Mouse (Mus musculus): Measurements from ENCODE around the gene Apol8. TPM values are rescaled to one million over a fixed set of nuclear protein-coding genes. Genes with fewer than 3 reads are reported as not detected.
"Not testable (repeated sequence)": the region's sequence is repeated elsewhere in the genome, so short reads cannot be mapped to it uniquely, and the experiment has no call there.

Apol8 gene
- polyA plus RNA-seq, 1 experiment from 2014 or later, result 0.08 TPM

DNA sequence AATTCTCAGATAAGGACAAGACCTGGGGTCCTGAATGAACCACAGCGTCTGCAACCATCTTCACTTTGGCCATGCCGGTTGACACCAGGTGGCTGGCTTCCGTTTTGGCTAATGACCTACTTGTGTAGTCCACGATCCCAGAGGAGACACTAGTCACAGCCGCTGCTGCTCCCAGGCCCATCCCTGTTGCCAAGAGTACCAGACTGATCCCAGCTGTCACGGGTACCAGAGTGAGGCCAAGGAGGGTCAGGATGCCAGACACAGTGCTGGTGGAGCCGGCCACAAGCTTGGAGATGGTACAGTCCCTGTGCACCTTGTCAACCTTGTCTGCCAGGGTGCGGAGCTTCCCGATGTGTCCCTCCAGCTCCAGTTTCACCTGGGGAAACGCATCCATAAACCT is 7.1 kb downstream of the Apol8 start:
- no peak overlapping the region for H3K9ac ChIP-seq
- no peak overlapping the region for H3K4me2 ChIP-seq (replicated peaks)
- no peak overlapping the region for H3K27ac ChIP-seq (replicated peaks)
- H3K9me3 ChIP-seq (replicated peaks), result no peaks in the 10 kb centered on the region
- 89% methylated on average over 10 of the region's 10 CpGs for WGBS
- no peaks in the 10 kb centered on the region for H3K36me3 ChIP-seq
- H3K4me1 ChIP-seq, result no peaks in the 10 kb centered on the region
- H3K27me3 ChIP-seq, result no peaks in the 10 kb centered on the region
- no peak for ATAC-seq (ENCODE audit: insufficient number of reproducible peaks, low FRiP score, low TSS enrichment, low read depth)
- H3K4me3 ChIP-seq (replicated peaks), result no peak overlapping the region

DNA sequence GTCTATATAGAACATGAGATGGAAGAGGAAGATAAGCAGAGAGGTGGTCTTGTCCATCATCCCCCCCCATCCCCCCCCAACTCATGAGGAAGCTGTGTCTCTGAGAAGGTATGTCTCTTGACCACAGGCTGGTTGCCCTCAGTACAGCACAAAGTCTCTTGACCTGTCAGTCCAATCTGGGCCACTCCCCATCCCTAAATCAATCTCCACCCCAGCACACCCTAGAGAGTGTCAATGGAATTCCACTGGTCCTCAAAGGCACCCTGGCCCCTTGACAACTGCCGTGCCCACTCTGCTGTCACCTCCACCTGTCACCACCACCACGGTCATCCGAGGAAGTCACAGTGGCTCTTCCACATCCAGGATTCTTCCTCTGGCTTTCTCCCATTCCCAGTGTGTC is 8.4 kb downstream of the Apol8 start:
- Histone ChIP-seq H3K27ac (replicated peaks) (no peak overlapping the region), H3K9me3 (replicated peaks) (no peaks in the 10 kb centered on the region), H3K9ac (no peak overlapping the region), H3K27me3 (no peaks in the 10 kb centered on the region), H3K4me3 (replicated peaks) (no peak overlapping the region), H3K36me3 (no peaks in the 10 kb centered on the region), H3K4me1 (no peaks in the 10 kb centered on the region), H3K4me2 (replicated peaks) (no peak overlapping the region)
- ATAC-seq (ENCODE audit: insufficient number of reproducible peaks, low FRiP score, low TSS enrichment, low read depth), result no peak
- 87% methylated on average over 3 of the region's 3 CpGs for WGBS

DNA sequence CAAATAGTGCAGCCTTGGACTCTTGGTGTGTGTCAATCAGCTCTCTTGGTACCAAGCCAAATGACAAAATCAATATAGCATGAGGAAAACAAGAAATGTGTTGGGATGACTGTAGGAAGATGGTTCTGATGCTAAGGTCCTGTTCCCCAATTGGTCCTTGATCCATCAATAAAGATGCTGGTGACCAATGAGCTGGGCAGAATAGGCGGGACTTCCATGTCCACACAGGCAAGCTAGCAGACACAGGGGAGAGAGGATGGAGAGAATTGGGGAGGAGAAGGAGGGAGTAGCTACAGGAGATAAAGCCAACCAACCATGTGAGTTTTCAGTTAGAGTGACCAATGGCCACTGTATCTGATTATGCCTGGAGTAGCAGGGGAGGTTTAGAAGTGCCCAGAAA is 10.5 kb downstream of the Apol8 start:
- WGBS, result 71% methylated on average over 1 of the region's 1 CpGs
- no peak overlapping the region for H3K4me3 ChIP-seq (replicated peaks)
- H3K27ac ChIP-seq (replicated peaks), result no peak overlapping the region
- no peak overlapping the region for H3K9ac ChIP-seq
- H3K4me2 ChIP-seq (replicated peaks), result no peak overlapping the region
- no peaks in the 10 kb centered on the region for H3K36me3 ChIP-seq
- H3K9me3 ChIP-seq (replicated peaks), result no peaks in the 10 kb centered on the region
- ATAC-seq (ENCODE audit: insufficient number of reproducible peaks, low FRiP score, low TSS enrichment, low read depth), result no peak
- H3K27me3 ChIP-seq, result no peaks in the 10 kb centered on the region
- H3K4me1 ChIP-seq, result no peaks in the 10 kb centered on the region

DNA sequence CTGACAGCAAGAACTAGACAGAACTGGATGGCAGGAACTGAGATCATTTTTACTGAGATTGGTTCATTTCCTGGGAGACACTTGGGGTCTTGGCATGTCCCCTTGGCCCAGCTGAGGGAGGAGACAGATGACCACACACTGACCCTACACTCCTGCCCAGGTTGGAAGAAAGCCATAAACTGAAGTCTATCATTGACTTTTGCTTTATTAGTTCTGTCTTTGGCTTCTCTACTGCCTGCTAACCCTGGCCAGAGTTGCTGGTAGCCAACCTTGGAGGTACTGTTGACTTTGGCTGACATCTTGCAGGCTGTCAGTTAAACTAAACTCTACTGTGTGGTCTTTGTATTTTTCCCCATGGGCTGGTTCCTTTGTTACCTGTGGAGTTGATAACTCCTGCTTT is 11.7 kb downstream of the Apol8 start:
- Histone ChIP-seq H3K9me3 (replicated peaks) (no peaks in the 10 kb centered on the region), H3K27ac (replicated peaks) (no peak overlapping the region), H3K36me3 (no peaks in the 10 kb centered on the region), H3K27me3 (no peaks in the 10 kb centered on the region), H3K4me1 (no peaks in the 10 kb centered on the region), H3K4me3 (replicated peaks) (no peak overlapping the region), H3K4me2 (replicated peaks) (no peak overlapping the region), H3K9ac (no peak overlapping the region)
- ATAC-seq (ENCODE audit: insufficient number of reproducible peaks, low FRiP score, low TSS enrichment, low read depth), result no peak

- 56% methylated on average over 5 of the region's 5 CpGs for WGBS
- Histone ChIP-seq H3K9me3 (replicated peaks) (no peaks in the 10 kb centered on the region), H3K27ac (replicated peaks) (no peak overlapping the region), H3K4me3 (replicated peaks) (no peak overlapping the region), H3K36me3 (no peaks in the 10 kb centered on the region), H3K4me1 (no peaks in the 10 kb centered on the region), H3K27me3 (no peaks in the 10 kb centered on the region), H3K4me2 (replicated peaks) (no peak overlapping the region), H3K9ac (no peak overlapping the region)
- no peak for ATAC-seq (ENCODE audit: insufficient number of reproducible peaks, low FRiP score, low TSS enrichment, low read depth)
Observed at GRCm38 (mm10) chr15:77744632-77745031, 12.2 kb downstream of the Apol8 start.

DNA sequence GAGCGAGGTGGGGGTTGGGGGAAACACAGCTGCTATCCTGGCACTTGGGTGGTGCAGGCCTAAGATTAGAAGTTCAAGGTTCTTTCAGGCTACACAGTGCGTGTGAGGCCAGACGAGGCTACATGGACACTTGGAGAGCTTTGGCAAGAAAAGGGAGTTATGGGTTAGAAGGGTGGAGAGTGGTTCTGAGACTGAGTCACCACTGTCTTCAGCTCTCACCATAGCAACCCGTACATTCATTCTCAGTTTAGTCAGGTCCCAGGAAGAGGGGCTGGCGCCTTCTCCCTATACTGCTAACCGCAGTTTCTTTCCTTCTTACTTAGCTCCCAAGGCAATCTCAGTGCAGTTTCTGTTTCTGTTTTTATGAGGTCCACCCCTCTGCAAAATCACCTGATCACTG is 15.2 kb downstream of the Apol8 start:
- not testable (repeated sequence) for H3K27ac ChIP-seq (replicated peaks); H3K9me3 ChIP-seq (replicated peaks); H3K4me2 ChIP-seq (replicated peaks); ATAC-seq (ENCODE audit: insufficient number of reproducible peaks, low FRiP score, low TSS enrichment, low read depth); H3K9ac ChIP-seq; H3K4me3 ChIP-seq (replicated peaks); H3K36me3 ChIP-seq; H3K4me1 ChIP-seq; H3K27me3 ChIP-seq
- 89% methylated on average over 6 of the region's 6 CpGs for WGBS

DNA sequence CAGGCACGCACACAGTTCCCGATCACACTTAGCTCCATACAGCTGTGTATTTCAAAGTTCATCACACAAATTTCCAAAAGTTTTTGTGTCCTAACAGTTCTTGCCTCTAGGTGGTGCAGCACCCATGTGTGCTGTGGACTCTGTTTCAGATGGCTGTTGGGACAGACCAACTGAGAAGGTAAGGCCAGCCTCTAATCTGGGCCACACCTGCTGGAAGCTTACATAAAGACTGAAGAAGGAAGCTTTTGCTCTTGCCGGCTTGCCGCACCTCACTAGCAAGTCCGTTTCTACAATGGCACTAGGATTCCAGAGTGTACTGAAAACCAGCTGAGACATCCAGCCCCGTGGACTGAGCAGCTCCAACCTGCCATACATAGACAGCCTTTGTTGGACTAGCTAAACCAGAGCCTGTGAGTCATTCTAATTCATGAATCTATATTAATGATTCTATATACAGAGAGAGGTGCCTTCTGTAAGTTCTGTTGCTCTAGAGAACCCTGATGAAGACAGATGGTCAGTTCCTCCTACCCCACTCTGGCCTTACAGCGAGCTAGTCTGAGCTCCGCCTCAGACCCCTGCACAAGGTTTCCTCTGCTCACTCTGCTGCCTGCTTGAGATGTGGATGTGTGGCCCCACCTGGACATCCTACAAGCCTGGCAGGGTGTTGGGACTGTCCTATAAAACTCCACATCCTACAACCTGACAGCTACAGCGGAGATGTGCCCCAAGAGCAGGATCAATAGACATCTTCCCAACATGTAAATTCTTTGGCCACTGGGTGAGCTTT is 16.1 kb downstream of the Apol8 start:
- Histone ChIP-seq H3K9ac (no peak overlapping the region), H3K9me3 (replicated peaks) (no peaks in the 10 kb centered on the region), H3K27ac (replicated peaks) (no peak overlapping the region), H3K4me1 (no peaks in the 10 kb centered on the region), H3K36me3 (no peaks in the 10 kb centered on the region), H3K27me3 (no peaks in the 10 kb centered on the region), H3K4me3 (replicated peaks) (no peak overlapping the region), H3K4me2 (replicated peaks) (no peak overlapping the region)
- 70% methylated on average over 9 of the region's 9 CpGs for WGBS
- ATAC-seq (ENCODE audit: insufficient number of reproducible peaks, low FRiP score, low TSS enrichment, low read depth), result no peak

DNA sequence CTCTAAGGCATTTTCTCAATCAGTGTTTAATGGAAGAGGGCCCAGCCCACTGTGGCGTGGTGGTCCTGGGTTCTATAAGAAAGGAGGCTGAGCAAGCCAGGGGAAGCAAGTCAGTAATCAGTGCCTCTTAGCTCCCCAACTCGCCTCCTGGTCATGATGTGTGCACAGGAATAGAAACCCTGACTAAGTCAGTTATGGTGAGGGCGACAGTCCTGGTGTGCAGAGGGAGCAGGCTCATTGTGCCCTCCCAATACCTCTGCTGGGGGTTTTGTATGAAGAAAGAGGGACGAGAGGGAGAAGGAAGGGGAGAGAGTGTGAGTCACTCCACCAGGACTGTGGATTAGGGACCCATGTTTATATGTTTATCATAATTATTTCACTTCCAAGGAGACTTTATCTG is 22.9 kb downstream of the Apol8 start:
- ATAC-seq (ENCODE audit: insufficient number of reproducible peaks, low FRiP score, low TSS enrichment, low read depth); H3K4me3 ChIP-seq (replicated peaks): not testable (repeated sequence)
- 61% methylated on average over 4 of the region's 4 CpGs for WGBS

DNA sequence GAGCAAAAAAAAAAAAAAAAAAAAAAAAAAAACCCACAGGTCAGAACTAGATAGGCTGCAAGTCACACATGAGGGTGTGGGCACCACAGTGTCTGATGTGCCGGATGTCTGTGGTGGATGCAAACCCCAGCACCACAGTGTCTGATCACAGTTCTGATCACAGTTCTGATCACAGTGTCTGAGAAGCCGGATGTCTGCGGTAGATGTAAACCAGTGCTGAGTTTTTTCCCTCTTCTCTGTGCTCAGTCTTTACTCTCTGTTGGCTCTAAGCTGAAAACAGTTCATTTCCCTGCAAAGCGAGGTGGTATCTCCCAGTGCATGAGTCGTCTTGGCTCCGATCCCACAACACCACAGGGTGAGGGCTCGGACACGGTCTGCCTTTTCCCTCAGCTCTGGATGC is 23.4 kb downstream of the Apol8 start:
- not testable (repeated sequence) for H3K4me1 ChIP-seq; H3K27me3 ChIP-seq; H3K27ac ChIP-seq (replicated peaks); H3K9me3 ChIP-seq (replicated peaks); H3K4me3 ChIP-seq (replicated peaks); H3K36me3 ChIP-seq; ATAC-seq (ENCODE audit: insufficient number of reproducible peaks, low FRiP score, low TSS enrichment, low read depth); H3K4me2 ChIP-seq (replicated peaks); H3K9ac ChIP-seq
- 73% methylated on average over 8 of the region's 8 CpGs for WGBS

More for the DNA sequence above, 22.9 kb downstream of the Apol8 start:
- not testable (repeated sequence) for H3K9ac ChIP-seq; H3K36me3 ChIP-seq; H3K4me1 ChIP-seq; H3K9me3 ChIP-seq (replicated peaks); H3K27ac ChIP-seq (replicated peaks); H3K27me3 ChIP-seq; H3K4me2 ChIP-seq (replicated peaks)

DNA sequence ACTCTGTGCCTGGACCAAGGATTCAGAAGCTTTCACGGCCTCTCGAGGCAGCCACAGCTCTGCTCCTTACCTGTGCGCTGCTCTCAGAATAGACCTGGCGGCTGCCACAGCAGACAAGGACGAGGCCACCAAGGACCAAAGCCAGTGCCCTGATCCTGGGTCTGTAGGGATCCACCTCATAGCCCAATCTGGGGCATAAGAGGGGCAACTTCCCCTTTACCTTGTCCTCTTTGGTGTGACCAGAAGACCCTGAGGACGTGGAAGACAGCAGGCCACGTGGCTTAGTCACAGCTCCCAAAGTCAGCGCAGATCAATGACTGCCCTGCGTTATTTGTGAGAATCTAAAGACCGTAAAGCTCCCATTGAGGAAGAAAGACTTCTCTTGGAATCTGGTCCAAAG is 24.0 kb downstream of the Apol8 start:
- not testable (repeated sequence) for H3K4me3 ChIP-seq (replicated peaks); H3K4me2 ChIP-seq (replicated peaks); H3K9ac ChIP-seq; H3K36me3 ChIP-seq; H3K27ac ChIP-seq (replicated peaks); ATAC-seq (ENCODE audit: insufficient number of reproducible peaks, low FRiP score, low TSS enrichment, low read depth); H3K4me1 ChIP-seq; H3K9me3 ChIP-seq (replicated peaks); H3K27me3 ChIP-seq
- WGBS, result 69% methylated on average over 10 of the region's 10 CpGs

DNA sequence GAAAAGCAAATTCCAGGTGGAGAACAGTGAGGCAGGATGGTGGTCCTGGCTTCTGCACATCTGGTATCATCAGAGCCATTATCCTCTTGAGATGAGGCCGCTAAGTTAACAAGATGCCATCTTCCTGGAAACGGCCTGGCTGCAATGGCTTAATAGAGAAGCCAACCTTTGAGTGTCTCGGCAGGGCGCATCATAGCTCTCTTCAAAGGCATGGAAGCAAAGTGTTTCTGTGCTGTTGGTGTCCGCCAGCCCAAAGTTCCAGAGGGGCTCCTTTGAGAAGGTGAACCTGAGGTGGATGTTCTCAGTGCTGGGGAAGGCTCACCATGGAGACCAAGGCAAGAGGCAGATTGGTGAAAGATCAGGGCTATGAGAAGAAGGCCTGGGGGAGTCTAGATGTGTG is 25.2 kb downstream of the Apol8 start:
- no peaks in the 10 kb centered on the region for H3K27me3 ChIP-seq
- H3K9ac ChIP-seq, result no peak overlapping the region
- no peak overlapping the region for H3K4me3 ChIP-seq (replicated peaks)
- no peak for ATAC-seq (ENCODE audit: insufficient number of reproducible peaks, low FRiP score, low TSS enrichment, low read depth)
- H3K4me1 ChIP-seq, result no peaks in the 10 kb centered on the region
- H3K27ac ChIP-seq (replicated peaks), result no peak overlapping the region
- no peaks in the 10 kb centered on the region for H3K36me3 ChIP-seq
- no peak overlapping the region for H3K4me2 ChIP-seq (replicated peaks)
- no peaks in the 10 kb centered on the region for H3K9me3 ChIP-seq (replicated peaks)
- 85% methylated on average over 5 of the region's 5 CpGs for WGBS

- H3K36me3 ChIP-seq; H3K4me3 ChIP-seq (replicated peaks); H3K9ac ChIP-seq; H3K27ac ChIP-seq (replicated peaks); H3K9me3 ChIP-seq (replicated peaks); ATAC-seq (ENCODE audit: insufficient number of reproducible peaks, low FRiP score, low TSS enrichment, low read depth); H3K27me3 ChIP-seq; H3K4me2 ChIP-seq (replicated peaks); H3K4me1 ChIP-seq: not testable (repeated sequence)
- 50% methylated on average over 1 of the region's 4 CpGs for WGBS
Observed at GRCm38 (mm10) chr15:77728739-77729138, 28.1 kb downstream of the Apol8 start, which contains the start of gene Apol9b. Apol9b (plus strand) TSS chr15:77729039.
